Mouse (Mus musculus) testis, adult 2 months (tissue): ENCODE measurements around the gene Cyp1b1. TPM values are rescaled to one million over a fixed set of nuclear protein-coding genes. Genes with fewer than 3 reads are reported as not detected.
A peak's percentile ranks its signal among the peaks of the same experiment; 100 is the strongest.

Source experiments
- H3K27ac ChIP-seq: fragments of 200-500 bp; 2 replicates; pipeline ENCODE4 v1.5.1; 2012; ENCODE audit warnings: low read depth, low read length; ENCODE audit not compliant: control insufficient read depth, insufficient read depth
- H3K27me3 ChIP-seq: fragments of 200-500 bp; 2 replicates; pipeline ENCODE4 v1.6.1; 2012; ENCODE audit warnings: mild to moderate bottlenecking, low read length, moderate library complexity; ENCODE audit not compliant: control insufficient read depth, insufficient read depth
- H3K36me3 ChIP-seq: fragments of 200-500 bp; 2 replicates; pipeline ENCODE4 v1.6.1; 2012; ENCODE audit warnings: mild to moderate bottlenecking, low read length; ENCODE audit not compliant: control insufficient read depth, insufficient read depth
- H3K4me1 ChIP-seq: fragments of 200-500 bp; 2 replicates; pipeline ENCODE4 v1.6.1; 2012; ENCODE audit warnings: low read length; ENCODE audit not compliant: control insufficient read depth, insufficient read depth
- H3K4me3 ChIP-seq: fragments of 200-500 bp; 2 replicates; pipeline ENCODE4 v1.5.1; 2012; ENCODE audit warnings: low read depth, mild to moderate bottlenecking, low read length, moderate library complexity, mixed read lengths; ENCODE audit not compliant: control insufficient read depth
- CTCF ChIP-seq: fragments of 200-500 bp; IDR thresholded peaks from 2 replicates; pipeline ENCODE4 v1.5.1; 2012; ENCODE audit warnings: low read depth, mild to moderate bottlenecking, inconsistent platforms, low read length, moderate library complexity; ENCODE audit not compliant: control insufficient read depth, insufficient read depth, insufficient replicate concordance
- POLR2A ChIP-seq: fragments of 200-500 bp; IDR thresholded peaks from 2 replicates; pipeline ENCODE4 v1.6.1; 2012; ENCODE audit warnings: low read depth, mild to moderate bottlenecking, inconsistent platforms, low read length, moderate library complexity; ENCODE audit not compliant: control insufficient read depth
- polyA plus RNA-seq: library from polyadenylated mRNA; depleted of rRNA; stranded (reverse); fragments of >200 nt; gene quantifications from 2 replicates; pipeline ENCODE4 v1.2.3, GENCODE M21; 2012

Cyp1b1 gene
- polyA plus RNA-seq, 1 experiment: 34.0 TPM

GRCm38 (mm10) chr17:79728585-79729503 is 14.0 kb upstream of the Cyp1b1 start:
- H3K27me3 ChIP-seq: no peaks in the 10 kb centered on the region
- H3K27ac ChIP-seq: no peak overlapping the region
- no peaks in the 10 kb centered on the region for H3K36me3 ChIP-seq
- no peak for TF ChIP-seq CTCF
- no peak for TF ChIP-seq POLR2A
- H3K4me1 ChIP-seq: peaks cover 9% of the 10 kb centered on the region
- H3K4me3 ChIP-seq: no peak overlapping the region

- Histone ChIP-seq H3K4me1 (peaks cover 9% of the 10 kb centered on the region), H3K4me3 (no peak overlapping the region), H3K27me3 (no peaks in the 10 kb centered on the region), H3K36me3 (no peaks in the 10 kb centered on the region), H3K27ac (no peak overlapping the region)
- TF ChIP-seq POLR2A (no peak), CTCF (no peak)
These were observed 13.3 kb upstream of the Cyp1b1 start for GRCm38 (mm10) chr17:79728053-79728584.

- Histone ChIP-seq H3K27me3 (no peaks in the 10 kb centered on the region), H3K4me3 (no peak overlapping the region), H3K4me1 (peaks cover 6% of the 10 kb centered on the region), H3K36me3 (no peaks in the 10 kb centered on the region), H3K27ac (no peak overlapping the region)
- TF ChIP-seq CTCF (no peak), POLR2A (no peak)
These were observed 11.8 kb upstream of the Cyp1b1 start for GRCm38 (mm10) chr17:79726613-79727012.

- H3K27me3 ChIP-seq: no peaks in the 10 kb centered on the region
- no peaks in the 10 kb centered on the region for H3K36me3 ChIP-seq
- peaks cover 2% of the 10 kb centered on the region; the same call in 1 of the 2 replicates for H3K4me1 ChIP-seq
- TF ChIP-seq POLR2A: no peak
- TF ChIP-seq CTCF: no peak
- H3K4me3 ChIP-seq: no peak overlapping the region
- H3K27ac ChIP-seq: no peak overlapping the region
These were observed 5.8 kb upstream of the Cyp1b1 start for GRCm38 (mm10) chr17:79720681-79721080.

- Histone ChIP-seq H3K27ac (peak overlapping the region; percentile 63; the same call in 1 of the 2 replicates), H3K36me3 (no peaks in the 10 kb centered on the region), H3K4me3 (peak overlapping the region; percentile 88), H3K4me1 (peaks cover 13% of the 10 kb centered on the region), H3K27me3 (peaks cover 3% of the 10 kb centered on the region; the same call in 1 of the 2 replicates)
- peak; percentile 54; the same call in 1 of the 2 replicates for TF ChIP-seq POLR2A
- TF ChIP-seq CTCF: peak; percentile 77; the same call in 1 of the 2 replicates
These were observed 835 bp upstream of the Cyp1b1 start for GRCm38 (mm10) chr17:79715649-79716143.

- H3K27ac ChIP-seq: peak overlapping the region; percentile 45
- peaks cover 13% of the 10 kb centered on the region for H3K4me1 ChIP-seq
- H3K36me3 ChIP-seq: no peaks in the 10 kb centered on the region
- 0 out of 2 replicates have a peak, but pooled peaks have one; percentile 0 for TF ChIP-seq POLR2A
- no peak for TF ChIP-seq CTCF
- H3K27me3 ChIP-seq: peaks cover 3% of the 10 kb centered on the region; the same call in 1 of the 2 replicates
- peak overlapping the region; percentile 88 for H3K4me3 ChIP-seq
These were observed 429 bp downstream of the Cyp1b1 start for GRCm38 (mm10) chr17:79714368-79714895.
